11 mouse cellular contexts compared by ENCODE assay signal in genomic region chr5:120761901-120762300, GRCm38 (mm10). TPM values are rescaled to one million over a fixed set of nuclear protein-coding genes. Genes with fewer than 3 reads are reported as not detected.
DNase-seq lines count a peak whose midpoint lies in the region; ATAC-seq and TF ChIP-seq lines count a peak whose summit lies in the region.
"Had no signal": no experiment of that assay in that cellular context is flagged by ENCODE, and none has a peak within 500 bp of the region (broad histone marks: within the 10 kb centered on the region; RNA-seq: fewer than 3 reads in every experiment).

No protein-coding gene starts in this region.

- no peaks in the 10 kb centered on the region for H3K9me3 ChIP-seq in ES-Bruce4 (replicated peaks; ENCODE audit: control insufficient read depth, insufficient read depth, low read length, poor library complexity, severe bottlenecking)
- no peaks in the 10 kb centered on the region for H3K9me3 ChIP-seq in forebrain, embryonic 14.5 days (replicated peaks; ENCODE audit: control insufficient read depth, low read length)
- H3K9me3 ChIP-seq: stomach, embryonic 15.5 days had no signal

- no peak overlapping the region for H3K4me2 ChIP-seq in forebrain, embryonic 14.5 days (ENCODE audit: low read length)
- H3K4me2 ChIP-seq: stomach, embryonic 15.5 days had no signal

- no peak overlapping the region for H3K9ac ChIP-seq in ES-Bruce4 (ENCODE audit: low read depth, poor library complexity, severe bottlenecking)
- no peak overlapping the region for H3K9ac ChIP-seq in forebrain, embryonic 14.5 days (ENCODE audit: low read length)
- H3K9ac ChIP-seq: stomach, embryonic 15.5 days had no signal

- H3K4me1 ChIP-seq in ES-Bruce4 (ENCODE audit: control insufficient read depth, insufficient read depth, low read length), result no peaks in the 10 kb centered on the region
- H3K4me1 ChIP-seq in forebrain, embryonic 14.5 days (ENCODE audit: control insufficient read depth, insufficient read depth, low read length), result no peaks in the 10 kb centered on the region
- H3K4me1 ChIP-seq: stomach, embryonic 15.5 days had no signal

- H3K27ac ChIP-seq in ES-Bruce4 (ENCODE audit: insufficient read depth, low read length), result no peak overlapping the region
- H3K27ac ChIP-seq in forebrain, embryonic 14.5 days (ENCODE audit: low read depth, low read length), result no peak overlapping the region
- H3K27ac ChIP-seq: stomach, embryonic 15.5 days had no signal

- no peak for ATAC-seq in forebrain, embryonic 14.5 days

- H3K36me3 ChIP-seq in ES-Bruce4 (ENCODE audit: control insufficient read depth, insufficient read depth, low read length, poor library complexity, severe bottlenecking), result no peaks in the 10 kb centered on the region
- no peaks in the 10 kb centered on the region for H3K36me3 ChIP-seq in forebrain, embryonic 14.5 days (ENCODE audit: control insufficient read depth, insufficient read depth, low read length)
- H3K36me3 ChIP-seq: stomach, embryonic 15.5 days had no signal

- TF ChIP-seq CTCF in ES-Bruce4 (IDR thresholded peaks at IDR 0.05; ENCODE audit: low read depth, low read length), result no peak

- TF ChIP-seq POLR2A in ES-Bruce4 (IDR thresholded peaks at IDR 0.05; ENCODE audit: insufficient read depth, low read length), result no peak

- no peak for TF ChIP-seq EP300 in ES-Bruce4 (IDR thresholded peaks at IDR 0.05; ENCODE audit: insufficient read depth, low read depth, low read length)

- WGBS in forebrain, embryonic 14.5 days, result 27% methylated on average over 6 of the region's 6 CpGs

- no peaks in the 10 kb centered on the region for H3K27me3 ChIP-seq in ES-Bruce4 (ENCODE audit: control insufficient read depth, insufficient read depth, low read length, poor library complexity, severe bottlenecking)
- H3K27me3 ChIP-seq in forebrain, embryonic 14.5 days (replicated peaks; ENCODE audit: control insufficient read depth, insufficient read depth, low read length), result no peaks in the 10 kb centered on the region
- H3K27me3 ChIP-seq: stomach, embryonic 15.5 days had no signal

- peak; percentile 27 to 42 for DNase-seq in cerebellum, postnatal 14 days
- DNase-seq in cerebellum, adult 9-11 months, result no peak
- DNase-seq in forebrain, embryonic 14.5 days (ENCODE audit: low spot score), result peak; percentile 25
- DNase-seq in mesoderm, embryonic 11.5 days (ENCODE audit: low read depth, low spot score), result peak; percentile 36
- no peak for DNase-seq in frontal cortex, postnatal 25 days (ENCODE audit: low spot score in 2 of 2)
- no peak for DNase-seq in thymus, postnatal 10 days (ENCODE audit: low spot score in 2 of 2)
- no peak for DNase-seq in cerebellum, adult 9-10 months

- H3K4me3 ChIP-seq in ES-Bruce4 (ENCODE audit: low read depth, low read length), result peak overlapping the region; percentile 56
- H3K4me3 ChIP-seq in forebrain, embryonic 14.5 days (ENCODE audit: low read depth, low read length), result no peak overlapping the region
- H3K4me3 ChIP-seq: stomach, embryonic 15.5 days had no signal

RNA-seq across cellular contexts. Expression of gene Oas2, which starts 12.2 kb away (rescaled TPM):
- 0.76 and 0.84 TPM in 2 replicates for polyA plus RNA-seq in ES-Bruce4 (2011; ENCODE audit: insufficient read depth, insufficient read length, low read depth, missing spikeins)
- polyA plus RNA-seq in forebrain, embryonic 14.5 days (2014; fragmentation: Nextera tagmentation; extraction: Ambion mirVana), result 0.11 and 0.42 TPM in 2 replicates
- polyA plus RNA-seq: C2C12 had no signal

RNA-seq across cellular contexts. Expression of gene Oas3, which starts 15.6 kb away (rescaled TPM):
- polyA plus RNA-seq in ES-Bruce4 (2011; ENCODE audit: insufficient read depth, insufficient read length, low read depth, missing spikeins), result 1.7 and 1.9 TPM in 2 replicates
- 0.19 and 0.27 TPM in 2 replicates for polyA plus RNA-seq in forebrain, embryonic 14.5 days (2014; fragmentation: Nextera tagmentation; extraction: Ambion mirVana)
- polyA plus RNA-seq: C2C12 had no signal

RNA-seq across cellular contexts. Expression of gene Oas1e, which starts 33.4 kb away (rescaled TPM):
- not detected in 2 replicates for polyA plus RNA-seq in ES-Bruce4 (2011; ENCODE audit: insufficient read depth, insufficient read length, low read depth, missing spikeins)
- 0.13 TPM in 1 of 2 replicates, not detected in the other for polyA plus RNA-seq in forebrain, embryonic 14.5 days (2014; fragmentation: Nextera tagmentation; extraction: Ambion mirVana)
- polyA plus RNA-seq: C2C12; kidney, embryonic 16.5 days; stomach, embryonic 15.5 days had no signal

RNA-seq across cellular contexts. Expression of gene Dtx1, which starts 50.2 kb away (rescaled TPM):
- polyA plus RNA-seq in ES-Bruce4 (2011; ENCODE audit: insufficient read depth, insufficient read length, low read depth, missing spikeins), result 19.1 and 21.0 TPM in 2 replicates
- polyA plus RNA-seq in forebrain, embryonic 14.5 days (2014; fragmentation: Nextera tagmentation; extraction: Ambion mirVana), result 27.5 and 35.5 TPM in 2 replicates
- polyA plus RNA-seq: C2C12 had no signal

RNA-seq across cellular contexts. Expression of gene Oas1c, which starts 50.4 kb away (rescaled TPM):
- 3.0 and 4.3 TPM in 2 replicates for polyA plus RNA-seq in ES-Bruce4 (2011; ENCODE audit: insufficient read depth, insufficient read length, low read depth, missing spikeins)
- 0.38 and 0.45 TPM in 2 replicates for polyA plus RNA-seq in forebrain, embryonic 14.5 days (2014; fragmentation: Nextera tagmentation; extraction: Ambion mirVana)

Comparison
In these comparisons a context has a peak if more than half of its experiments do, and no peak if none do; other contexts are left out.
1. DNase-seq: peak in cerebellum, postnatal 14 days (2 of 2), forebrain, embryonic 14.5 days (single experiment) and mesoderm, embryonic 11.5 days (single experiment); none in cerebellum, adult 9-11 months (single experiment), frontal cortex, postnatal 25 days (0 of 2), thymus, postnatal 10 days (0 of 2) and cerebellum, adult 9-10 months (single experiment).